Mouse (Mus musculus) thymus, postnatal 0 days (tissue): ENCODE measurements around the gene Muc5ac. TPM values are rescaled to one million over a fixed set of nuclear protein-coding genes. Genes with fewer than 3 reads are reported as not detected.

Source experiments
- DNase-seq: peaks from one replicate; pipeline ENCODE4 v3.0.0-alpha.2; 2015; ENCODE audit warnings: low spot score
- polyA plus RNA-seq: library from polyadenylated mRNA; unstranded; fragments of >200 nt; fragmentation: Nextera tagmentation; extraction: Ambion mirVana; gene quantifications from 2 replicates; pipeline ENCODE4 v1.2.1, GENCODE M21; 2015

Muc5ac gene
- polyA plus RNA-seq, 1 experiment from 2014 or later: 0.12 TPM

GRCm38 (mm10) chr7:141835941-141836340, 47.2 kb downstream of the Muc5ac start:
- DNase-seq: peak; percentile 16

GRCm38 (mm10) chr7:141836423-141836822, 47.7 kb downstream of the Muc5ac start:
- DNase-seq: no peak

GRCm38 (mm10) chr7:141838779-141839178, 50.0 kb downstream of the Muc5ac start, which contains the start of gene Muc5b:
Gene Muc5b, plus strand, starts transcription at chr7:141839070.
- DNase-seq: no peak

- DNase-seq: no peak
These were observed 51.6 kb downstream of the Muc5ac start for GRCm38 (mm10) chr7:141840354-141840753.

- no peak for DNase-seq
These were observed 72.3 kb downstream of the Muc5ac start for GRCm38 (mm10) chr7:141861046-141861445.

Other genes starting within 250 kb of the Muc5ac start
- 20.3 and 25.4 TPM in 2 replicates for gene Chid1, start 249.1 kb upstream of the Muc5ac start, polyA plus RNA-seq
- 39.4 and 40.1 TPM in 2 replicates for gene Ap2a2, start 226.8 kb upstream of the Muc5ac start, polyA plus RNA-seq
- 0.09 and 0.13 TPM in 2 replicates for gene Muc6, start 133.7 kb upstream of the Muc5ac start, polyA plus RNA-seq
- 0.17 and 0.27 TPM in 2 replicates for gene Muc2, start 98.6 kb upstream of the Muc5ac start, polyA plus RNA-seq
- 0.77 and 1.2 TPM in 2 replicates for gene Muc5b, start 50.1 kb downstream of the Muc5ac start, polyA plus RNA-seq
- 50.6 and 51.6 TPM in 2 replicates for gene Tollip, start 129.5 kb downstream of the Muc5ac start, polyA plus RNA-seq
- 0.32 and 0.57 TPM in 2 replicates for gene Brsk2, start 160.8 kb downstream of the Muc5ac start, polyA plus RNA-seq